Mouse (Mus musculus) erythroblast, embryonic 14.5 days (primary cell): ENCODE data around the gene Hsp90b1.
"Not testable (repeated sequence)": the region's sequence is repeated elsewhere in the genome, so short reads cannot be mapped to it uniquely, and the experiment has no call there.

Source experiments
- GATA1 ChIP-seq: IDR thresholded peaks from 2 replicates; pipeline ENCODE4 v1.6.1; 2012; ENCODE audit warnings: low read length, inconsistent platforms, mixed read lengths
- TAL1 ChIP-seq: IDR thresholded peaks from 3 replicates; pipeline ENCODE4 v1.6.1; 2012; ENCODE audit warnings: low read length, inconsistent platforms, mixed read lengths

DNA sequence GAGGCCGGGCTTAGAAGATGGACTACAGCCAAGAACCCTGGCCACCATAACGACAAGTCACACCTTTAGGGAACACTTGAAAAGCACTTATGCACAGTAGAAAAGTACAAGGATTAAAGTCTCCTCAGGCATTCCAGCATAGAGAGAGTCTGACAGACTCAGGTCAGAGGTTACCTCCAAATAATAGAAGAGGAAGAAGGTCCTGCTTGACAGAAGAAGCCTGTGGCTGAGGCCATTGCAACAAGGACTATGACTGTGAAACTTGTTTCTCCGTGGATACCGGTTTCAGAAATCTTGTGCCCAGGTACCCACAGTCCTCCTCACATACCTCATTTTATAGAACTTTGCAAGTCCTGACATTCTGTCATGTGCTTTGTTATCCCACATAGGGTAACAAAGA, 34.8 kb downstream of the Hsp90b1 start:
- not testable (repeated sequence) for TF ChIP-seq TAL1, GATA1
